Mouse (Mus musculus) kidney, adult 2 months (tissue): ENCODE results near the gene Sptbn1. TPM values are rescaled to one million over a fixed set of nuclear protein-coding genes. Genes with fewer than 3 reads are reported as not detected.

Source experiments
- DNase-seq: peaks from one replicate; pipeline ENCODE4 v3.0.0; 2021
- H3K27ac ChIP-seq: fragments of 200-500 bp; 2 replicates; pipeline ENCODE4 v1.5.1; 2012; ENCODE audit warnings: low read depth, low read length, control low read depth, inconsistent platforms; ENCODE audit not compliant: insufficient read depth
- H3K27me3 ChIP-seq: fragments of 200-500 bp; replicated peaks from 2 replicates; pipeline ENCODE4 v1.6.1; 2012; ENCODE audit warnings: mild to moderate bottlenecking, moderate library complexity, low read length, inconsistent platforms; ENCODE audit not compliant: control insufficient read depth, insufficient read depth
- H3K36me3 ChIP-seq: fragments of 200-500 bp; 2 replicates; pipeline ENCODE4 v1.6.1; 2012; ENCODE audit warnings: mild to moderate bottlenecking, moderate library complexity, low read length, inconsistent platforms; ENCODE audit not compliant: control insufficient read depth, insufficient read depth
- H3K4me1 ChIP-seq: fragments of 200-500 bp; 2 replicates; pipeline ENCODE4 v1.6.1; 2011; ENCODE audit warnings: low read length; ENCODE audit not compliant: control insufficient read depth, insufficient read depth
- H3K4me3 ChIP-seq: fragments of 200-500 bp; 2 replicates; pipeline ENCODE4 v1.5.1; 2011; ENCODE audit warnings: mild to moderate bottlenecking, low read depth, low read length, control low read depth; ENCODE audit not compliant: insufficient read depth
- CTCF ChIP-seq: fragments of 200-500 bp; conservative IDR thresholded peaks from 2 replicates; pipeline ENCODE4 v1.5.1; 2011; ENCODE audit warnings: low read depth, mild to moderate bottlenecking, control low read depth, low read length, moderate library complexity, mixed read lengths; ENCODE audit not compliant: insufficient read depth, insufficient read length
- POLR2A ChIP-seq: fragments of 200-500 bp; IDR thresholded peaks from one replicate; pipeline ENCODE4 v1.6.1; 2011; ENCODE audit warnings: low read depth, low read length, control low read depth
- WGBS: fragments of 180-500 bp; shearing (Covaris S2); methylation state at CpG from one replicate; pipeline ENCODE4 v1.1.7; 2018; 5-methylcytosine and 5-hydroxymethylcytosine counted together
- polyA plus RNA-seq: library from polyadenylated mRNA; depleted of rRNA; stranded (reverse); fragments of >200 nt; gene quantifications from 2 replicates; pipeline ENCODE4 v1.2.3, GENCODE M21; 2012

Gene Sptbn1
- polyA plus RNA-seq, 1 experiment = 140 TPM

- 16% methylated on average over 2 of the region's 2 CpGs for WGBS
- no peak overlapping the region for H3K4me3 ChIP-seq
- no peaks in the 10 kb centered on the region for H3K27me3 ChIP-seq
- H3K27ac ChIP-seq = no peak overlapping the region
- H3K36me3 ChIP-seq = no peaks in the 10 kb centered on the region
- peak; percentile 70 for DNase-seq
- TF ChIP-seq CTCF (no peak), POLR2A (no peak)
- H3K4me1 ChIP-seq = peaks cover 6% of the 10 kb centered on the region; the same call in 1 of the 2 replicates
Observed at GRCm38 (mm10) chr11:30283710-30284109, 15.7 kb upstream of the Sptbn1 start.

DNA sequence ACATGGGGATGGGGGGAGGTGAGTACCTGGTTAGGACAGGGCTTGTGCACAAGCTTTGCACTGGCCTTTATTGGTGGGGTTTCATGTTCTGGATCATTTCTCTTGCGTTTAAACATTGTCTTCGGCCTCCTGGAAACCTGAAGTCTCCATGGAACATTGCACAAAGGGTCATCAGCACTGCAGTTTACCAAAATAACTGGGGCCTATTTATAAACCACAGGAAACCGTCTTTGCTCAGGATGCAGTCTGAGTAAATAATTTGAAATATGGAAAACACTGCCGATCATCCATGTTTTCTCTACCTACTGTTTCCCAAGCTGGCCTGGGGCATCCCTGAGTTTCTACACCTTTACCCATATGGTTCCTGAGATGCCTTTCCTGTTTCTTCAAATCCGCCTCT, 13.1 kb upstream of the Sptbn1 start:
- WGBS = 26% methylated on average over 5 of the region's 5 CpGs
- H3K27me3 ChIP-seq = no peaks in the 10 kb centered on the region
- H3K36me3 ChIP-seq = no peaks in the 10 kb centered on the region
- DNase-seq = peak; percentile 79
- H3K4me3 ChIP-seq = no peak overlapping the region
- peak overlapping the region; percentile 48 for H3K27ac ChIP-seq
- TF ChIP-seq POLR2A (no peak), CTCF (no peak)
- H3K4me1 ChIP-seq = peaks cover 6% of the 10 kb centered on the region; the same call in 1 of the 2 replicates

GRCm38 (mm10) chr11:30279278-30279677, 11.3 kb upstream of the Sptbn1 start:
- WGBS = 65% methylated on average over 5 of the region's 5 CpGs
- Histone ChIP-seq H3K27me3 (no peaks in the 10 kb centered on the region), H3K4me1 (peaks cover 6% of the 10 kb centered on the region; the same call in 1 of the 2 replicates), H3K36me3 (no peaks in the 10 kb centered on the region), H3K27ac (peak overlapping the region; percentile 23; the same call in 1 of the 2 replicates), H3K4me3 (no peak overlapping the region)
- DNase-seq = peak; percentile 83
- TF ChIP-seq POLR2A (no peak), CTCF (no peak)

DNA sequence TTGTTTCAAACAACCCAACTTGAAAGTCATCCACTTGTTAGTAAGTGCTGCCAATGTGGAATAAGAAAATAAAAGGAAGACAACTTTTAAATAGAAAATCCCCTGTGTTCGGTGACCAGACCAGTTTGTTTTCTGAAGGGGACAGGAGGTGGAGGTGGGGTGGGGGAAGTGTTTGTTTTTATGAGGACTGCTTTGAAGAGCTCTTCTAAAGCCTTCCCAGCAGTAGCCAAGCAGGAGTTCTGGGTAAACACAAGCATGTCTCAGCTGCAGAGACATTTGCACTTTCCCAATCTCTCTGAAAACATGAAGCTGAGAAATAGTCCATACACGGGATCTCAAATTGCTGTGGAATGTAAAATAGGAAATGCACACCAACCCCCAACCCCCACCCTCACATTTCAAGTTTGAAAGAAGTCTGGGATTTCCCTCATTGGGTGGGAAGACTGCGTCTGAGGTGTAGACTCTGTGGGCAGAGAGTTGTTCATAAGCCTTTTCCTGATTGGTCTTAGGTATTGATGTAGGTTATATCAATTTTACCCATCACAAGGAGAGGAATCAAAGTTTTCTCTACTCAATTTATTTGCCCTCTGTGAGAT, 7.6 kb upstream of the Sptbn1 start:
- no peak overlapping the region for H3K4me3 ChIP-seq
- no peaks in the 10 kb centered on the region; the same call in 1 of the 2 replicates for H3K4me1 ChIP-seq
- TF ChIP-seq CTCF = no peak
- no peak for TF ChIP-seq POLR2A
- no peak overlapping the region for H3K27ac ChIP-seq
- no peaks in the 10 kb centered on the region for H3K27me3 ChIP-seq
- no peak for DNase-seq
- no peaks in the 10 kb centered on the region for H3K36me3 ChIP-seq
- 52% methylated on average over 3 of the region's 3 CpGs for WGBS

DNA sequence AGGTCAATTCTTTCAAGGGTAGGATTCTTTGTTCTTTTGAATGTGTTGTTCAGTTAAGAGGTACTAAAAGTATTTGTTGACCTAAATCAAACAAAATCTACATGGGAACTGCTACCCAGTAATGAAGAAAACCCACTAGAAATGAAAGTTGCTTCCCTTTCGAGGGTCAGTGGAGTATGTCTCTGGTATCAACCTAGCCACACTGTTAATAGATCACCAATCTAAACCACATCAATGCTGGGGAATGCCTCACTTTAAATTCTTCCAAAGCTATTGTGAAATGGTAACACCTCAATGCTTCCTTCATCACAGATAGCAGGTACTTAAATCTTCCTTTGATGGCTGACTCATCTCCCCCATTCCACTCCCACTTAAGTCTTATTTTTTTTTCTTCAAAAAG, 1.5 kb upstream of the Sptbn1 start:
- Histone ChIP-seq H3K4me1 (peaks cover 10% of the 10 kb centered on the region; the same call in 1 of the 2 replicates), H3K27me3 (no peaks in the 10 kb centered on the region), H3K36me3 (no peaks in the 10 kb centered on the region), H3K4me3 (no peak overlapping the region; the same call in 1 of the 2 replicates), H3K27ac (no peak overlapping the region)
- peak; percentile 54 for DNase-seq
- TF ChIP-seq CTCF = no peak
- no peak for TF ChIP-seq POLR2A
- WGBS = 29% methylated on average over 1 of the region's 1 CpGs

GRCm38 (mm10) chr11:30268648-30269375, 837 bp upstream of the Sptbn1 start:
- WGBS = 2% methylated on average over 15 of the region's 15 CpGs
- DNase-seq = peak; percentile 77
- H3K27me3 ChIP-seq = no peaks in the 10 kb centered on the region
- peak overlapping the region; percentile 86 for H3K4me3 ChIP-seq
- peaks cover 10% of the 10 kb centered on the region; the same call in 1 of the 2 replicates for H3K4me1 ChIP-seq
- peak overlapping the region; percentile 93 for H3K27ac ChIP-seq
- TF ChIP-seq POLR2A = no peak
- no peak for TF ChIP-seq CTCF
- H3K36me3 ChIP-seq = no peaks in the 10 kb centered on the region

DNA sequence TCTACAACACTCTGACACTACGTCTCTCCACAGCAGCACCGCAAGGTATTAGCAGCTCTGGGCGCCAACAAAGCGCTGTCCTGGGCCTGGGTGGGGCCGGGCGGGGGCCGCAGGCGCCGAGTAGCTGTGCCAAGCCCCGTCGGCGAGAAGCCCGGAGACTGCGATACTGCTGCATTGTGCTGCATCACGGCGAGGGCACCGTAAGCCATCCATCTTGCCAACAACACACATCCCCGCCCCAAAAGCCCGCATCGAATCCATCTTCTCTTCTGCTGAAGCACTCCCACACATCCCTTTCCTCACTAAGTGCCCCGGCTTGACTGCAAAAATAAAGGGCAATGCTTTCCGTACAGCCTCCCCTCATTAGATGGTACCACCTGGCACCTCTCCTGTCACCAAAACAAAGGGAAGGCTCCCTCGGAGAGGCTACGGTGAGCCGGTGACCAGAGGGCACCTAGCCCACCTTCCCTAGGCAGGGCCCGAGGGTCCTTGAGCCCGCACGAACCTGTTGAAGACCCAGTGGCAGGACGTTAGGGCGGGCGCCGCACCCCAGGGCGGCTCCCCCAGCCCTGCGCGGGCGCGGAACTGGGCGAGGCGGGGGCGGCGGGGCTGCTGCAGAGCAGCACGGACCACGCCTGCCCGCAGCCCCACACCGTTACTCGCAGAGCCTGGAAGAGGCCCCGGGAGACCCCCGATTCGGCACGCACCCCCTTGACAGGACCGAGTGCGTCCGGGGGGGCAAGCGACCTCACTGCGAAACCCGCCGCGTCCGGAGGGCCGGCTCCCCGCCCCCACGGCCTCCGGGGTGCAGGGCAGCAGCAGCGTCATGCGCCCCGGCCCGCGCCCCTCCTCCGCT, 711 bp downstream of the Sptbn1 start:
- Histone ChIP-seq H3K4me1 (peaks cover 13% of the 10 kb centered on the region; the same call in 1 of the 2 replicates), H3K4me3 (peak overlapping the region; percentile 99), H3K27me3 (no peaks in the 10 kb centered on the region), H3K27ac (peak overlapping the region; percentile 95), H3K36me3 (no peaks in the 10 kb centered on the region)
- under 1% methylated on average over 68 of the region's 69 CpGs for WGBS
- TF ChIP-seq CTCF (no peak), POLR2A (no peak)
- DNase-seq = peak; percentile 66
